Mouse (Mus musculus): ENCODE measurements around the gene 2010003K11Rik. TPM values are rescaled to one million over a fixed set of nuclear protein-coding genes. Genes with fewer than 3 reads are reported as not detected.
A peak's percentile ranks its signal among the peaks of the same experiment; 100 is the strongest.

Gene 2010003K11Rik
- polyA plus RNA-seq, 1 experiment: not detected

- Histone ChIP-seq H3K4me3 (ENCODE audit: insufficient read depth, low read depth, low read length) (no peak overlapping the region), H3K4me1 (ENCODE audit: control insufficient read depth, insufficient read depth, low read length) (peaks cover 3% of the 10 kb centered on the region), H3K27ac (ENCODE audit: insufficient read depth, low read depth, low read length) (no peak overlapping the region)
- TF ChIP-seq CTCF (IDR thresholded peaks at IDR 0.05; ENCODE audit: insufficient read depth, low read depth, low read length) (no peak), POLR2A (IDR thresholded peaks at IDR 0.05; ENCODE audit: insufficient read depth, low read depth, low read length) (no peak)
- 96% methylated on average over 2 of the region's 2 CpGs for WGBS
Observed at GRCm38 (mm10) chr19:4534646-4535045, 36.3 kb upstream of the 2010003K11Rik start.

- TF ChIP-seq POLR2A (IDR thresholded peaks at IDR 0.05; ENCODE audit: insufficient read depth, low read depth, low read length): no peak
- no peak for TF ChIP-seq CTCF (IDR thresholded peaks at IDR 0.05; ENCODE audit: insufficient read depth, low read depth, low read length)
- H3K27ac ChIP-seq (ENCODE audit: insufficient read depth, low read depth, low read length): no peak overlapping the region
- H3K4me3 ChIP-seq (ENCODE audit: insufficient read depth, low read depth, low read length): no peak overlapping the region
- no peaks in the 10 kb centered on the region for H3K4me1 ChIP-seq (ENCODE audit: control insufficient read depth, insufficient read depth, low read length)
- 93% methylated on average over 3 of the region's 3 CpGs for WGBS
Observed at GRCm38 (mm10) chr19:4521426-4522050, 23.2 kb upstream of the 2010003K11Rik start.

GRCm38 (mm10) chr19:4517483-4517882 is 19.1 kb upstream of the 2010003K11Rik start:
- Histone ChIP-seq H3K4me1 (ENCODE audit: control insufficient read depth, insufficient read depth, low read length) (peaks cover 3% of the 10 kb centered on the region; the same call in 1 of the 2 replicates), H3K4me3 (ENCODE audit: insufficient read depth, low read depth, low read length) (no peak overlapping the region), H3K27ac (ENCODE audit: insufficient read depth, low read depth, low read length) (no peak overlapping the region)
- TF ChIP-seq CTCF (IDR thresholded peaks at IDR 0.05; ENCODE audit: insufficient read depth, low read depth, low read length): no peak
- WGBS: 91% methylated on average over 1 of the region's 1 CpGs

- TF ChIP-seq CTCF (IDR thresholded peaks at IDR 0.05; ENCODE audit: insufficient read depth, low read depth, low read length) (no peak), POLR2A (IDR thresholded peaks at IDR 0.05; ENCODE audit: insufficient read depth, low read depth, low read length) (no peak)
- Histone ChIP-seq H3K4me1 (ENCODE audit: control insufficient read depth, insufficient read depth, low read length) (peaks cover 7% of the 10 kb centered on the region; the same call in 1 of the 2 replicates), H3K27ac (ENCODE audit: insufficient read depth, low read depth, low read length) (no peak overlapping the region), H3K4me3 (ENCODE audit: insufficient read depth, low read depth, low read length) (no peak overlapping the region)
- 80% methylated on average over 2 of the region's 2 CpGs for WGBS
Observed at GRCm38 (mm10) chr19:4516288-4516687, 17.9 kb upstream of the 2010003K11Rik start.

GRCm38 (mm10) chr19:4515746-4516145 is 17.4 kb upstream of the 2010003K11Rik start:
- 55% methylated on average over 2 of the region's 2 CpGs for WGBS
- Histone ChIP-seq H3K27ac (ENCODE audit: insufficient read depth, low read depth, low read length) (no peak overlapping the region), H3K4me3 (ENCODE audit: insufficient read depth, low read depth, low read length) (no peak overlapping the region), H3K4me1 (ENCODE audit: control insufficient read depth, insufficient read depth, low read length) (peaks cover 12% of the 10 kb centered on the region)
- no peak for TF ChIP-seq CTCF (IDR thresholded peaks at IDR 0.05; ENCODE audit: insufficient read depth, low read depth, low read length)
- no peak for TF ChIP-seq POLR2A (IDR thresholded peaks at IDR 0.05; ENCODE audit: insufficient read depth, low read depth, low read length)

- WGBS: 83% methylated on average over 4 of the region's 4 CpGs
- H3K27ac ChIP-seq (ENCODE audit: insufficient read depth, low read depth, low read length): no peak overlapping the region
Observed at GRCm38 (mm10) chr19:4513236-4513858, 15.0 kb upstream of the 2010003K11Rik start.

GRCm38 (mm10) chr19:4511116-4511841 is 12.9 kb upstream of the 2010003K11Rik start:
- 6% methylated on average over 13 of the region's 13 CpGs for WGBS
- TF ChIP-seq CTCF (IDR thresholded peaks at IDR 0.05; ENCODE audit: insufficient read depth, low read depth, low read length) (no peak), POLR2A (IDR thresholded peaks at IDR 0.05; ENCODE audit: insufficient read depth, low read depth, low read length) (no peak)
- peak overlapping the region; percentile 72 for H3K4me3 ChIP-seq (ENCODE audit: insufficient read depth, low read depth, low read length)
- H3K4me1 ChIP-seq (ENCODE audit: control insufficient read depth, insufficient read depth, low read length): peaks cover 15% of the 10 kb centered on the region
- H3K27ac ChIP-seq (ENCODE audit: insufficient read depth, low read depth, low read length): no peak overlapping the region

More at GRCm38 (mm10) chr19:4513236-4513858, 15.0 kb upstream of the 2010003K11Rik start:
- TF ChIP-seq POLR2A (IDR thresholded peaks at IDR 0.05; ENCODE audit: insufficient read depth, low read depth, low read length) (no peak), CTCF (IDR thresholded peaks at IDR 0.05; ENCODE audit: insufficient read depth, low read depth, low read length) (no peak)
- Histone ChIP-seq H3K4me1 (ENCODE audit: control insufficient read depth, insufficient read depth, low read length) (peaks cover 15% of the 10 kb centered on the region), H3K4me3 (ENCODE audit: insufficient read depth, low read depth, low read length) (no peak overlapping the region)

- Histone ChIP-seq H3K4me3 (ENCODE audit: insufficient read depth, low read depth, low read length) (peak within 1 kb of the TSS; percentile 72), H3K27ac (ENCODE audit: insufficient read depth, low read depth, low read length) (0 out of 2 replicates have a peak within 1 kb of the TSS, but pooled peaks have one; percentile 18), H3K4me1 (ENCODE audit: control insufficient read depth, insufficient read depth, low read length) (peaks cover 12% of the 10 kb centered on the region)
- TF ChIP-seq CTCF (IDR thresholded peaks at IDR 0.05; ENCODE audit: insufficient read depth, low read depth, low read length) (no peak), POLR2A (IDR thresholded peaks at IDR 0.05; ENCODE audit: insufficient read depth, low read depth, low read length) (peak; percentile 62)
- under 1% methylated on average over 81 of the region's 82 CpGs for WGBS
Observed at GRCm38 (mm10) chr19:4509986-4510963, 11.9 kb upstream of the 2010003K11Rik start, which contains the start of gene Pcx. Gene Pcx, plus strand, starts transcription at chr19:4510472.
